Mouse (Mus musculus) mouse trophoblast stem cell (cell line): ENCODE data around the gene Trank1.

ENCODE experiments used
- in situ Hi-C, 2 experiments: fragments of 300-500 bp; cut with MseI, MboI; formaldehyde crosslinking; loops; 2 replicates in 1 of 2; 3 replicates in 1 of 2; pipeline ENCODE4 v1.15.1; 2025

Gene Trank1

GRCm38 (mm10) chr9:111425113-111425512 lies 113.6 kb downstream of the Trank1 start:
- in situ Hi-C loops: no loop called here

DNA sequence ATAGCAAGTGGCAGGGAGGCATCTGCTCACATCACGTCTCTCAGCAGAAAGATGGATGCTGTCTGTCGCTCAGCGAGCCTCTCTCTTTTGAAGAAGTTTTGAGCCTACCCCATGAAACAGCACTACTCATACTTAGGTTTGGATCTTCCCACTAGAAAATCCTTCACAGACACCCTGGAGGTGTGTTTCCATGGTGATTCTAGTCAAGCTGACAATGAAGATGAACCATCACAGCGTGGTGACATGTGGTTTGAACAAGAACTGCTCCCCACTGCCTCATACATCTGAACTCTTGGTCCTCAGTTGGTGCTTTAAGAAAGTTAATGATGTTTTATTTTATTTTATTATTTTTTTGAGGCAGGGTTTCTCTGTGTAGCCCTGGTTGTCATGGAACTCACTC lies 114.4 kb downstream of the Trank1 start:
- in situ Hi-C loops: no loop called here

- in situ Hi-C loops: no loop called here
These were observed 116.5 kb downstream of the Trank1 start for GRCm38 (mm10) chr9:111427891-111428555.

- in situ Hi-C loops: no loop called here
These were observed 117.3 kb downstream of the Trank1 start for GRCm38 (mm10) chr9:111428698-111429362.

- in situ Hi-C loops: no loop called here
These were observed 117.8 kb downstream of the Trank1 start for GRCm38 (mm10) chr9:111429363-111429750.

- in situ Hi-C loops: no loop called here
These were observed 123.9 kb downstream of the Trank1 start for GRCm38 (mm10) chr9:111435429-111435828.

- in situ Hi-C loops: no loop called here
These were observed 127.6 kb downstream of the Trank1 start, which contains the start of gene Dclk3 for GRCm38 (mm10) chr9:111438904-111439835. Dclk3 (plus strand) TSS chr9:111439081.

DNA sequence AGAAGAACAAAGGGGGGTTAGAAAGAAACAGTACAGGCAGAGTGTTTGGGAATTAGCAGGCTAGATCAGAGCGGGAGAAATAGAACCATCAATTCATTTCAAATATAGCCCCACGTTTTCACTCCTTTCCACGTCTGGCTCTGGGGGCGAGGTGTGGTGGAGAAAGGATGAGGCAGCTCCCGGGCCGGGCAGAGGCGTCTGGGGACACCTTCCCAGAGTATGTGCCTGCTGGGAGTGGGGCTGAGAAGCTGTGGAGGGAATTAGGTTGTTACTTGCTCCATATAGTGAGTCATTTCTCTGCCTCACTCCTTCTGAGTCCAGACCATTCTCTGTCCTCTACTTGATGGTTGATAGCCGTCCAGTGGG lies 128.3 kb downstream of the Trank1 start:
- in situ Hi-C loops: no loop called here

DNA sequence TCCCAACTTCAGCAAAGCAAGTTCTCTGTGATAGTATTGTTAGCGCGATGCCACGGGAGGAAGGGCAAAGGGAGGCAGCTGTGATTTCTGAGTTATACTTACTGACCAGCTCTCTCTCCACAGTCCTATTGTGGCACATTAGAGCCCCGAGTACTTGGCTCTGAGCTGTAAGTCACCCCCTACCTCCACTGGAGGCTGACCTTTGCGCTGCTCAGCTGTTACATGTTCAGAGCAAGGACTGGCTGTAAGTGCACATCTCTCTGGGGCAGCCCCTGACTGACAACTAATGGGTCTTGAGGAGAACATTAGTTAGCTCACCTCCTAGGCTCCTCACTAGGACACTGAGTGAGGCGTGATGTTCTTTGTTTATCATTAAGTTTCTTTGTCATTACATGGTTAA lies 128.9 kb downstream of the Trank1 start:
- in situ Hi-C loops: no loop called here

GRCm38 (mm10) chr9:111441151-111441550 lies 129.6 kb downstream of the Trank1 start:
- in situ Hi-C loops: no loop called here
